Mouse (Mus musculus) spleen, postnatal 4 days (tissue): ENCODE measurements at regions not wholly inside any gene's neighbourhood (a gene's known extent, or its start where the extent isn't known, plus 50 kb on each side); places are given as distances from the start of the nearest gene placed in this dataset.

Experiments used
- DNase-seq, 2 experiments: peaks; one replicate each; pipeline ENCODE4 v3.0.0; 2022; ENCODE audit warnings: low spot score in 2 of 2

DNA sequence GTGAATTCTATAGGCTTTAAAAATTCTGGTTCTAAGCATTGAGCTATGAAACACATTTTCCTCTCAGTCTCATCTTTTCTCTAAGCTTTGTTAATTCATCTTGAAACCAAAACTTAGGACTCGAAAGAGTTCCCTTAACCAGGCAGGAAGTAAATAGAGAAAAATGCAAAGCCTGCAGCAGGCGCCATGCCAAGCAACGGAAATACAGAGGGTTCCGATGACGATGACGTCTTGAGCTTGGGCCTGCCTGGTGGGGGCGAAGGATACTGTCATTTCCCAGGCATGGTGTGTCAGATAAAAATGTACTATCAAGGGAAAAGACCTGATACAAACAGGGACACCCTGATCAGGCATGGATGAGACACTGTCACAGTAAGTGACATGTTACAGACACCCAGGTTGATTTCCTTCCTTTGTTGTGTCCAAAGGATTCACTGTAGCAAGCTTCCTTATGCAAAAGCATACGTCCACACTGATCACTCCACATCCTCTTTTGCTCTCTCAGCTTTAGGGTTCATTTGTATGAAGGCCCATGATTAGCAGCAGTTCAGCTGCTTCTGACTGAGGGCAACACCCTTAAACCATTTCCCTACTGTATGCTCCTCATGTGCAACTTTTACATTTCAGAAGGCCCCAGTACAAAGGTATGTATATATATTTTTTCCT lies 135.0 kb downstream of the Cemip2 start:
- DNase-seq = no peak

DNA sequence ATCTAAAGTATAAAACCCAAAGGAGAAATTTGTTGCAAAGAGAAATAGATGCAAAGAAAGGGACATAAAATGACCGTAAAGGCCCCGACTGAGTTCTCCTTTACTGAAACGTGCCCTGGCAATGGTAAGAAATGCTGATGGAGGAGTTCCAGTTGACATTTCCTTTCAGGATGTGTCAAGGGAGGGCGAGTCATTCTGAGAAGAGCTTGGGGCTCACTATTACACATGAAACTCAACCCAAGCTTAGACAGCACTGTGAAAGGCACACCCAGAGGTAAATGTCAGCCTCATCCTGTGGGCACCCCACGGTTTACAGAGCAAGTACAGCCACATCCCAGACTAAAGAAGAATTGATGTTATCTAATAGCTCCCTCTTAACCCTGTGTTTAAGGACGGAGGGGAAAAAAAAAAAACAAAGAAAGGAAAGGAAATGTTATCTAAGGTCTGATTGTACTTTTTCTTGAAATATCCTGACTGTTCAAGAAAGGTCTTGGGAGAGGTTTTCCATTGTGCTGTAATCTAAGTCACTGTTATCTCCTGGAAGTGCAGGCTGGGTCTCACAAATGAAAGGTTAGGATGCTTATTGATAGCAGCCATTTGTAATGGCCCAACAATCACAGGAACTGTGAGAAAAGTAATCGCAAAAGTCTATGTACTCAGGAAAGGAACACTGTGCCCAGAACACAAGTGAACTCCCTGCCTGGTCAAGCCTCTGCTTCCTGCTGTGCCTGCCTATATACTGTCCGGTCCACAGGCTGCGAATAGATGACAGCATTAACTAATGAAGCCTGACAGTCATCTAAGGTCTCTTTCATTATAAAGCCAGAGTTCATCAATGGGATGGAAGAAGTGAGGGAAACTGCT lies 135.8 kb downstream of the Cemip2 start:
- peak in 1 of 2 experiments; percentile 47 for DNase-seq

DNA sequence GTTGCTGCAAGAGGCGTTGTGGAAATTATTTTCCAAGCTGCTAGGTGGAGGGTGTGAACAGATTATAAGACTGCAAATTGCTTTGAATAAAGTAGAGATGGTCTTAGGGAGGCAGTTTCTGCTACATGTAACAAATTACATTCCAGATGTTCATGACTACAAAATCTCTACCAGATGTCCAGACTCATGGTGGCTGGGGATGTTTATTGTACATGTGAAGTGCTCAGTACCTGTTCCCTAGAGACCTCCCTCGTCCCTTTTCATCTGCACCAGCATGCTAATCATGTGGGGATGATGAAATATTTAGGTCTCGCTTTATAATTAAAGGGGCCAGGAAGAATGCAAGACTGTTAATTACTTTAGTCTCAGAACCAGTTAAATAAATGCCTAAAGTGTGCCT lies 136.5 kb downstream of the Cemip2 start:
- DNase-seq = peak in 1 of 2 experiments; percentile 7

DNA sequence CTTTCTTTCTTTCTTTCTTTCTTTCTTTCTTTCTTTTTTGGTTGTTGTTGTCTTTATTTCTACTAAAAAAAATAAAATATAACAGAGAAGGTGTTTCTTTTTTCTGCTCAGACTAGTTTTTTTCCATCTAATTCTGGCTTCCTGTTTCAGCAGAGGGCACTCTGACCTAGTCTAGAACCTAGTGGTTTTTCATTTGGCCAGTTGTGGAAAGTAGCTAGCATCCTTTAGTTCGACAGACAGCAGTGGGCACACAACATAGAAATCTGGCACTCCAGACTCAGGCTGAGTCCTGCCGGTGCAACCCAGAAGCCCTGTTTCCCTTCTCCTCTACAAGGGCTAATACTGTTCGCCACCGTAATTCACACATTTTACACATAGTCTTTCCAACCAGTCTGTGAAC lies 140.0 kb downstream of the Cemip2 start:
- peak in 1 of 2 experiments; percentile 46 for DNase-seq

DNA sequence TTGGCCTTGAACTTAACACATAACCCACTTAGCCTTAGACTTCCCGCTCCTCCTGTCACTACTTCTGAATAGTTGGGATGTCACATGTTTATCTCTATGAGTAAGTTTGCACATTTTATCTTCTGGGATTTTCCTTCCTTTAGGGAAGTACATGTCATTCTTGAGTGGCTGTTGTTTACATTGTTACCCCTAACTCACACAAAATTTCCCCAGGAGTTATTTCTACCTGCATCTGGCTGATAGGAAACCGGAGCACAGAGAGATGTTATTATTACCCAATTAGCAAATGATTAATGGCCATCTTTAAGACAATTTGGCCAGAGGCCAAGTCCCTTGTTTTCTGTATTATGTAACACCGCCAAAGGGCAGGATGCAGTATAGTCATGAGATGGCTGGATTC lies 140.9 kb downstream of the Cemip2 start:
- peak in 1 of 2 experiments; percentile 17 for DNase-seq

DNA sequence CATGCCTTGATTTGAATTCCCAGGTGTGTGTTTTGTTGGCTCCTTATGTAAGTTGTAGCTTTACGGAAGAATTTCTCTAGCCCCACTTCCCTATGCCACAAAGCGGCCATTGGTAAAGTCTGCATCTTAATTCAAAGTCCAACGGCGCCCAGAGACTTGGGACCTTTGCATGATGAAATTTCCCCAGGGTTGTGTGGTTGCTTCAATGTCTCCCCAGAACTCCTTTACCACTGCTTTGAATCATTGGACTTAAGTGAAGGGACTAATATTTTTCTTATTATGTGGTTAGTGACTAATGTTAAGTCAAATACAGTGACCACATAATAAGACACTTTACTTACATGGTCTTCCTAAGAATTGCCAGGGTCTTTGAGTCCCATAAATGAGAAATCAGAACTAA lies 162.0 kb downstream of the Cemip2 start:
- no peak for DNase-seq

DNA sequence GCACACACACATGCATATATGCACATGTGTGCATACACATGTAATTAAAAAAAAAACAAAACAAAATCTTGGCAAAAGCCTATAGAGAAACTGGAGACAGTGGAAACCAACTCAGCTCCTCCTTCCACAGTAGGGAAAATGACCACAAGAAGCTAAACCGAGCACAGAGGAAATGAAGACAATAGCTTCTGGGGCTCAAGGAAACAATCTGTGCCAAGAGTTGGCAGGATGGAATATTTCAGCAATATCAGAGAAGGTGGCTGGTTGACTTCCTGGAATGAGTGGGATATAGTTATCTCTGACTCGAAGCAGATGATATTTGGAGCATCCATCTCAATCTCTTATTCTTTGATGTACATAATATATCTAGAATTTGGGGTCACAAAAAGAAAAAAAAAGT lies 163.6 kb downstream of the Cemip2 start:
- no peak for DNase-seq

DNA sequence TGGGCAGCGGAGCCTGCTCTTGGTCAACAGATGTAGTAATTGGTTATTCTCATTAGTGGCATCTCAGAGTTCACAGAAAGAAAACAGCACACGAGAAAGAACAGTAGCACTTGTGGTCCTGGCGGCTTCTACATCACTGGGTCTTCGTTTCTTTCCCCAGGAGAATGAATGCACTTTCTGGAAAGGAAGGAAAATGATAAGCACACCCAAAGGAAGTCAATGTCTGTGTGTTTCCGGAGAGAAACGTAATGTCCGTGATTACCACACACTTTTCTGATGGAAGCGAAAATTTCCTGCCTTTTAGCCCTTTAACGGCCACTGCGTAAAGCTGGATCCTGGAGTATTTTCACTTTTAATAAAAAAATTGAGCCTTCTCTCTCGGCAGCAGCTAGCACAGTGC lies 164.1 kb downstream of the Cemip2 start:
- no peak for DNase-seq

DNA sequence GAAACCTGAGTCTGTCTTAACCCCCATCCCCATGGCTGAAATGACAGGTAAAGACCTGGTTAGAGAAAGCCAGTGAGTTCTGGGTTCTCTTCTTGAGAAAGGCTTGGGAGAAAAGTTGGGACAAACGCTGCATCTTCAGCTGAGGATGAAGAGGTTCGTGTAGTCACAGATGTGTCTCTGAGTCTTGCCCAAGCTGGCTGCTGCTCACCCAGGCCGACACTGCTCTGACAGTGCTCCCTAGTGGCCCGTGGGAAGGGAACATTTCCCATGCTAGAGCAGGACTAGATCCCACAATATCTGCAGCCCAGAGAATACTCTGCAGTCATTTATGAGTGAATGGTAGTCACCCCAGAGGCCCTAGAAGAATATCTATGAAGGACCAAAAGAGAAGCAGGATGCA lies 165.3 kb downstream of the Cemip2 start:
- peak; percentile 27 to 66 for DNase-seq

DNA sequence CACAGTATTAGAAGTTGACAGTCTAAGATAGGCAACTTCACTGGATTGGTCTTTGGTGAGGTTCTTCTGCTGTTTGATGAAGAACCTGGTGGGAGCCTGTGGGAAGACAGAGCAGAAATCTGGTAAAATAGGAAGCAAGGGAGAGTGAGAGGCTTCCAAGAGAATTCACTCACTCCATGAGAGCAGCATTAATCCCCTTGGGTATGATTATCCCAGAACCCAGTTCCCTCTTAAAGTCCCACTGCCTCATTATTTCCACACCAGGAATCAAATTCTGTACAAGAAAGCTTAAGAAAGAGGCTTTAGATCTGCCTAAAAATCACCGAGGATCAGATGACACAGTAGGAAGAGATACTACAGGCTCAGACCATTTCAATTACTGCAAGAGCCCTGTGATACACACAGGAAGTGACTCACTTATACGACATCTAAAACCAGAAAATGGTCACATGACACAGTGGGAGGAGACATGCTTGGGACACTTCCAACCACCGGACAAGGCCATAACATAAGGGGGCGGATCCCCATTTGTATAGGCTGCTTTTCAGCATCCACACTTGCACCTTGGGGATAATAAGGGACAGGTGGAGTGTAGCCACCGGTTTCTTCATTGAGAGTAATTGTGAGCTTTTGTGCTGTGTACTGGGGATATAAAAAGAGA lies 168.2 kb downstream of the Cemip2 start:
- DNase-seq = no peak

DNA sequence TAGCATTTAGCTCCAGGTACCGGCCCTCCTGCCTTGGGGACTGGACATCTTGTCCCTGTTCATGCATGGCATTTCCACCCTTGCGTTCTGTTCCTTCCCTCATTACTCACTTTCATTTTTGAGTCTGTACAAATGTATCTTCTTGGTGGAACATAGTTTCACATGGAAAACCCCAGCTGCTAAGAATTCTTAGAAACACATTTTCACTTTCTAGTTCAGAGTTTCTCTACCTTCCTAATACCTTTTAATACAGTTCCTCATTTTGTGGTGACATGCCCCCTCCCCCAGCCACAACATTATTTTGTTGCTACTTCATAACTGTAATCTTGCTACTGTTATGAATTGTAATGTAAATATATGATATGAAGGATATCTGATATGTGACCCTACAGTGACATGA lies 169.9 kb downstream of the Cemip2 start:
- no peak for DNase-seq

DNA sequence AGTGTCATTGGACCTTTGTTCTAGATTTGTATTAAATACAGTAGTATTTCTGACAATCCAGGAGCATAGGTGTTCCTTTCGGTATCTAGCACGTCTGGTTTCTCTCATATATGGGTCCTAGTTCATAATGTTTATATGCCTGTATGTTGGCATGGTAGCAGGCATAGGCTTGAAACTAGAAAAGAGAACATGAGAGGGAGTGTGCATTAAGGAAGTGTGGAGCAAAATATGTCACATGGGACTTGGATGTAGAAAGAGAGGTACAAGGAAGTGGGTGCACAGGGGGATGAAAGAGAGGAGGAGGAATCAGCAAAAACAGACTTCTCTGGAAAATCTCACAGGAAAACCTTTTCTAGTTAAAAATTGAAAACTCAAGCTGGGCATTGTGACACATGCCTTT lies 176.2 kb upstream of the Trpm3 start:
- no peak for DNase-seq

DNA sequence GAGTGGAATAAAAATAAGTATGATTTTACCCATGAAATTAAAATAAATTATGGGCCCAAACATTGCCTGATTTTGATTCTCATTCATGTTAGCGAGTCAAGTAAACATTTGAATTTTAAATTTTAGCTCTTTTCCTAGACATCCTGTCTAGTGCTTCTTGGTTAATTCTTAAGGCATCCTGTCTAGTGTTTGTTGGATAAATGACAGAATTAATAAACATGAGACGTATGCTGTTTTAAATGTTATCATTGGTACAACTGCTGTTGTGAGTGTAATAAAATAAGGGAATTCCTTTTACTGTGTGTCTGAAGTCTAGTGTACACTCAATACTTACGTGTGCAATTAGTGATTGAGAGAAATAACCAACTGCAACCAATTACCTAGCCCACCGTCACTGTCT lies 149.0 kb upstream of the Trpm3 start:
- DNase-seq = no peak

DNA sequence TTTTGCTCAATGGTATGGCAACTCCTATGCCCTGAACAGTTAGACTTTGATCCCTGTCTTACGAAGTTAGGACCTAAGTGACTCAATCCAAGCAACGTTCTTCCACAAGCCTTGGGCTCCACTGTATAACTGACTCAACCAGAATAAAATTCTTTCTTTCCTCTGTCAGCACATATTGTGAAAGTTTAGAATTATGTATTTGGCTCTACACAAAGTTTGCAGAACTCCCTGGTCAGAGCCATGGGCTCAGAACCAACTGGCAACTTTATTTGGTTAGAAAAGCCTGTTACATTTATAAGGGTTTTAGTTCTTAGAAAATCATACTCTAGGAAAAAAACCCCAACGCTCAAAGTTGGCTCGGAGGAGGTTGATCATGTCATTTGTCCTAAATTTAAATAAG lies 147.9 kb upstream of the Trpm3 start:
- no peak for DNase-seq

DNA sequence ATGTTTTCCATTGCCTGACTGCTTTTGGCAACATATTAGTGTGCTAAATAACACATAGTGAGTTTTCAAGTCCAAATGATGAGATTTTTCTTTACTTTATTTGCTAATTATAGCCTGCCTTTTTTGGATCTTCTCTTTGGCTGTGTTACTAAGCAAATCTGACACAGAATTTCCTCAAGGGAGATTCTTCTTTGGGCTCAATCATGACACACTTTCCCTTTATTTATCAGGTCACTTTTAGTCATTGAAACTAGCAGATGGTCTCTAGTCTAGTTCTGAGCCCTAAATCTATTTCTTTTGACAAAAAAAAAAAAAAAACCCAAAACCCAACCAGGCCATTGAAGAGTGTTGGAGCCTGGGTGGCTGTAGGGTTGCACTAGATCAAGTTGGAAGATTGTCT lies 147.4 kb upstream of the Trpm3 start:
- DNase-seq = no peak

DNA sequence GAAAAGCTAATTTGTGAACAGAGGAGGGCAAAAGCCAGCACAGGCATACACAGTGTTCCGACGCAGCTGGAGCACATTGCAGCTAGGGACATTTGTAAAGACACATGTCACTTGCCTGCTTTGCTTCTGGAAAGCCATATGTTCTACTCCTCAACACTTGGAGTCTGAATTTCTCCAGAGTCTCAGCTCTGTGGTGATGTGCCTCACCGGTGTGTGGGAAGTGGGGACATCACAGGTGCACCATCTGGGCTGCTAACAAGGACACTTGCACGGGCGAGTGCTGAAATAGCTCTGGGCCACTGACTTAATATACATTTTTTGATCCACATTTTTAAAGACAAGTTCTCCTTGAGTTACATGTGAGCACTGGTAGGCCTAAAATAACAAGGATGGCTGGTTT lies 139.2 kb upstream of the Trpm3 start:
- no peak for DNase-seq

DNA sequence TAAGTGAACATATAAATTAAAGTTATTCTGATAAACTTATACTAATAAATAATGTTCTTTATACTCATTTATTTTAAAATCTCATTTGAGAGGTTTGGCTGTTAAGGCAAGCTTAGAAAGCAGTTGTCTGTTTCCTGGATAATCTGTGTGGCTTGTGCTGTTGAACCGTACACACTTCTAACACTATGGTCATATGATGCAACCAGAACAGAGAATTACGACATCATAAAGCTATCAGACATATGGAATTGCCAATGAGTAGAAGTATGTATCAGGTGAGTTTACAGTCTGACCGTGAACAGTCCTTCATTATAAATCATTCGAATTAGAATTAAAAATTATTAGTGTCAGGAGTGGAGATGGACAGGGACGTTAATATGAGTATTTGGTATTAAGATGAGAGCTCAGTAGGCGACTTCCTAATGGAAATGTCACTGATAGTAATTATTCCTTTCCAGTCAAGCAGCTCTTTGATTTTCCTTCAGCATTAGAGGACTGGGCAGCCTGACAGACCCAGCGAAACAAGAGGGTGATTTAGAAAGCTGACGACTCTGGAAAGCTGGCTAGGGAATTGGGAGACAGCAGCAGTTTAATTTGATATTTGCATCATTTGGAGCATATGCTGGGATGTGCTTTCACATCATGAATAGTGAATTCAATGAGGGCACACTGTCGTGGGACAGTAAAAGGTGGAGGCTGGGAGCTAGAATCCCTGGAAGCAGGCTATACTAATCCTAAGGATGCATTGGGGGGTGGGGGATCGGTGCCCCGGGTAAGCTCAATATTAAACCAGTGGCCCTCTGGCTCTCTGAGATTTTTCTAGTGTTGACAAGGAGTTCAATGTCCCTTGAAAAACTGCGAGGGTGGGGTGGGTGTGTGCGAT lies 130.6 kb upstream of the Trpm3 start:
- no peak for DNase-seq

DNA sequence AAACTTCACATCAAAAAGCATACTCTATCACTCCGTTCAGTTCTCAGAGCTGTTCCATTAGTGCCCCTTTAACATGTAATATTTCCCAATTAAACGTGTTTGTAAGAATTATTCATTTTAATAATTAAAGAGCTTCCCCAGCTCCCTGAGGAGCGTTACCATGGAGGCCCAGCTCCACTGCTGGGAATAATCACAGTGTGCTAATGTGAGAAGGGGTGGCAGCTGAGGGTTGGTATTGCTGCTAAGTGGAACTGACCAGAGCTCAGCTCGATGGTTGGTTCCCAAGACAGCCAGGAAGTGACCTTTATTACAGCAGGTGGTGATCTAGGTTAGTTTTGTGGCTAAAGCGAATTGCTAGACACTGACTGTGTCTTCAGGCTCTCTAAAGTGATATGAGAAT lies 128.6 kb upstream of the Trpm3 start:
- DNase-seq = no peak

DNA sequence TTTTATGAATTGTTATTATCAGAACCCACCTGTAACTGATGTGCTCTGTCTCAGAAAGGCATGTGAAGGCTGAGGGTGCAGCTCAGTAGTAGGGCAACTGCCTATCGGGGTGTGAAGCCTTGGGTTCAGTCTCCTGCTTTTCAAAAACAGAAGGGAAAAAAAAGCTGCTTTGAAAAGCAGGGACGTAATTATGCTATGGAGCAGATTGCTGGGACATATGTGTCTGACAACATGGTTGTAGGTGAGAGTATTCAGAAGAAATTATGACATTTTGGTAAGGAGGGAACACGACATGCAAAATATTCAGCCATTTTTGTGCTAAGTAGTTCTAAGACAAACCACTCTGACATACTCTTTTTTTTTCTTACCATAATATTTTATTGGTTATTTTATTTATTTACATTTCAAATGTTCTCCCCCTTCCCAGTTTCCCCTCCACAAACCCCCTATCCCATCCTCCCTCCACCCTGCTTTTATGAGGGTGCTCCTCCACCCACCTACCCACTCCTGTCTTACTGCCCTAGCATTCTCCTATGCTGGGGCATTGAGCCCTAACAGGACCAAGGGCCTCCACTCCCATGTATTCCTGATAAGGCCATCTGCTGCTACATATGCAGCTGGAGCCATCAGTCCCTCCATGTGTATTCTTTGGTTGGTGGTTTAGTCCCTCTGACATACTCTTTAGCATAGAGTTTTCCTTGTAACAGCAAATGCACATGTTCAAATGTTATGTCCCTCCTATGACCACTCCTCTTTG lies 122.8 kb upstream of the Trpm3 start:
- DNase-seq = no peak

DNA sequence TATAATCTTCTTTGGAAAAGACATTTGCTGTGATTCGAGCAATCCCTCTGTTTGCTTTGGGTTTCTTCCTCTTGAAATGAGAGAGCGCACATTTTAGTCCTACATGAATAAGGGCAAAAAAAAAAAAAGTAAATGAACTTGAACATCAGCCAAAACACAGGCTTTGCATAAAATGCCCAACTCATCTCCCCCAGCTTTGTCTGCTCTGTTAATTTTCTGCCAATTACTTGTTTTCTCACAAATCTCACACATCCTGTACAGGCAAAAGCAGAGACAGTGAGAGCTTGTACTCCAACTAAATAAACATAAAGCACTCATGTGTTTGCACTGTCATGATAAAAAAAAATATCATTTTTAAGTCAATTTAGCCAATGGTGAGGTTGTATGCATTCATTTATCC lies 121.4 kb upstream of the Trpm3 start:
- no peak for DNase-seq

DNA sequence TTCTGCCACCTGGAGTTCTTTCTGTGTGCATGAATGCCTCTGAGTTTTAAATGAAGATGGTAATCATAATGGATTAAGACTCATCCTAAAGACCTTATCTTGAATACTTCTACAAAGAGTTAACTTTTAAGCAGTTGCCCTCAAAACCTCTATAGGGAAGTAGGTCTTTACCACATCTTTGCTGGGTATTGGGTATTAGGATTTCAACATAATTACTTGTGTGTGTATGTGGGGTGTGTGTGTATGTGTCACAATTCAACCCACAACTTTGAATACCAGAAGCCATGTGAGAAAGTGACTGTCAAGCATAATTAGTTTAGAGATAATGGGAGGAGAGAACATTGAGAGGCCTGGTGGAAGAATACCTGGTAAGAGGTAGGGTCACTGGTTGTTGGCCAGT lies 111.3 kb upstream of the Trpm3 start:
- no peak for DNase-seq
